Mouse (Mus musculus) liver, postnatal 0 days (tissue): ENCODE measurements around the gene Ano8.

Source experiments
- CTCF ChIP-seq: sonication (generic); IDR thresholded peaks from 2 replicates; pipeline ENCODE4 v1.5.1; 2016; ENCODE audit warnings: antibody characterized with exemption, low read depth
- EP300 ChIP-seq: IDR thresholded peaks from 2 replicates; pipeline ENCODE4 v1.6.1; 2016; ENCODE audit warnings: antibody characterized with exemption, low read depth, mild to moderate bottlenecking

DNA sequence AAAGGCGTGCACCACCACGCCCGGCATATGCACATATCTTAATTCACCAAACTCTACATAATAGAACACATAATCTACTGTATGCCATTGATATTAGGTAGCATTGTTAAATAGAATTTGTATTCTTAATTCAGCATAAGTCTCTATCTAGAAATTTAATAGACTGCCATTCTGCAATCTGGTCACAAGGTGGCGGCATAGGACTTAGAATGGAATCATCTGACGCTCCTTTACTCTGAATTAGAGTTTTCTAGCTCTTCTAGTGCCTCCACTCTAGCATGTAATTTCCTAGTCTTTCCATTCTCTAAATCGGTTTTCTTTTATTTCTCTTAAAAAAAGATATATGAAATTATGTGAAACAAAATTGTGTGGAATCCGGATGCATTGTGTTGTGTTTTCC is 44.4 kb downstream of the Ano8 start:
- TF ChIP-seq CTCF (peak; percentile 89), EP300 (no peak)
